Mouse (Mus musculus): Measurements from ENCODE around the gene Ankrd13d. TPM values are rescaled to one million over a fixed set of nuclear protein-coding genes. Genes with fewer than 3 reads are reported as not detected.

Ankrd13d gene
- total RNA-seq, 4 experiments from 2014 or later = 0.59 to 2.1 (median 0.80) TPM

DNA sequence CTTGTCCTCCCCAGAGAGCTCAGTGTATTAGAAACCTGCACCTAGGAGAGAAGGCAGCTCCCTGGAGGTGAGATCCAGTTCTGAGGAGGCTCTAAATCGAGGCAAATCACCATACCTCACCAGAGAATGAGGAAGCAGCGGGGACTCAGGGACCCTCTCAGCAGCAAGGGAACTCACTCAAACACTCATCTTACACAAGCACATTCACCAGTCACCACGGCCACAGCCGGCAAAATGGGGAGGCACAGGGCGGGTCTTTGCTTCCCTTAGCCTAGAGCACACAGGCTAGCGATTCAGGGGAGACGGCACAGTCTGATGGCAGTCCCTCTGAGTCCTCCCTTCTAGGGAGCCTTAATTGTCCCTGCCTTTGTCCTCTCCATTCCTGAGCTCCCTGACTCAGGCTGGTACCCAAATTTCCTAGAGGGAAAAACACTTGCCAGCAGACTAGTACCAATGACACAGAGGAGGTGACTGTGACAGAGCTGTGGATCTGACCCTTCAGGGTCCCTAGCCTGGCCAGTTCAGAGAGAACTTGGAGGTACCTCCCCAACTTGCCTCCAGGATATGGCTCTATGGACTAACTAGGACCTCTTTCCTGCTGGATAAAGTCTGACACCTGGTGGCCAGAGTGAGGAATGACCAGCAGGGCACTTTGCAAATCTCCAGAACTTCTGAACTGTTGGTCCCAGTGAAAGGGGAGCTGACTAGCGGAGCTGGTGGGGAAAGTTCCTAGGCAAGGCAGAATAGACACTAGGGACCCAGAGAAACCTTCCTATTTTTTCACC is 54.9 kb downstream of the Ankrd13d start:
- DNase-seq (ENCODE audit: low spot score) = peak; percentile 86

DNA sequence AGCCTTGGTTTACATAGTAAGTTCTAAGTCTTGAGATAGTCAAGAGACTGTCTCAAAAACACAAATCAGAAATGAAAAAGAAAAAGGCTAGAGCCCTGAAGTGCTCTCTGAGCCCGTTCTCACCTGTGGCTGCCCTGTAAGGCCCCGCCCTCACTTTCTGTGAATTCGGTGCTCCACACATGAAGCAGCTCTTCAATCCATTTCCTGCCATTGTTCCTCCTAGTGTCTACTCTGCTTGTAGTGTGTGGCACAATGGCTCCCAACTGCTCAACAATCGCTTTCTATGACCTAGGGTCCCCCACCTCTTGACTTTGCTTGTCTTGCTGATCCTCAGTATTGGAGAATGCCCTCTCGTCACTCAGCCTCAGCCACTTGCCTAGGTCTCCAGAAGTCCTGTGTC is 55.5 kb downstream of the Ankrd13d start:
- no peak for DNase-seq (ENCODE audit: low spot score)

DNA sequence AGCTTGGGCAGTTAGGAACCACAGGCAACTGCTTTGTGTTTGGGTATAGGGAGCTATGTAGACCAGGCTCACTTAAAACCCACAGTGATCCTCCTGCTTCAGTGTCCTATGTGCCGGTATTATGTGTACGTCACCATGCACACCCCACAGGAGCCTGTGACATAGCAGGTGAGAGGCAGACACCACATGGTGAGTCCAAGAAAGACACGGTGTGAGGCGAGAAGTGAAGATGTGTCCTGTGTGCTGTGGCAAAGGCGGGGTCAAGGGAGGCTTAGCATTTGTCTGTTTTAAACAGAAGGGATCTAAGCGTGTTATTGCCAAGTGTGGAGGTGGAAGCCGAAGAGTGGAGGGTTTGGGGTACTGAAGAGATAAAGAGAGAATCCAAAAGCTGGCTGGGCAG is 56.2 kb downstream of the Ankrd13d start:
- DNase-seq (ENCODE audit: low spot score) = no peak

DNA sequence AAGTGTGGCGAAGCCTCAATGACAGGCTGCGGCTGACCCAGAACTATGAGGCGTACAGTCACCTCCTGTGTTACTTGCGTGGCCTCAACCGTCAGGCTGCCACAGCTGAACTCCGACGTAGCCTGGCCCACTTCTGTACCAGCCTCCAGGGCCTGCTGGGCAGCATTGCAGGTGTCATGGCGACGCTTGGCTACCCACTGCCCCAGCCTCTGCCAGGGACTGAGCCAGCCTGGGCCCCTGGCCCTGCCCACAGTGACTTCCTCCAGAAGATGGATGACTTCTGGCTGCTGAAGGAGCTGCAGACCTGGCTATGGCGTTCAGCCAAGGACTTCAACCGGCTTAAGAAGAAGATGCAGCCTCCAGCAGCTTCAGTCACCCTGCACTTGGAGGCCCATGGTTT is 60.8 kb downstream of the Ankrd13d start:
- DNase-seq (ENCODE audit: low spot score) = no peak

DNA sequence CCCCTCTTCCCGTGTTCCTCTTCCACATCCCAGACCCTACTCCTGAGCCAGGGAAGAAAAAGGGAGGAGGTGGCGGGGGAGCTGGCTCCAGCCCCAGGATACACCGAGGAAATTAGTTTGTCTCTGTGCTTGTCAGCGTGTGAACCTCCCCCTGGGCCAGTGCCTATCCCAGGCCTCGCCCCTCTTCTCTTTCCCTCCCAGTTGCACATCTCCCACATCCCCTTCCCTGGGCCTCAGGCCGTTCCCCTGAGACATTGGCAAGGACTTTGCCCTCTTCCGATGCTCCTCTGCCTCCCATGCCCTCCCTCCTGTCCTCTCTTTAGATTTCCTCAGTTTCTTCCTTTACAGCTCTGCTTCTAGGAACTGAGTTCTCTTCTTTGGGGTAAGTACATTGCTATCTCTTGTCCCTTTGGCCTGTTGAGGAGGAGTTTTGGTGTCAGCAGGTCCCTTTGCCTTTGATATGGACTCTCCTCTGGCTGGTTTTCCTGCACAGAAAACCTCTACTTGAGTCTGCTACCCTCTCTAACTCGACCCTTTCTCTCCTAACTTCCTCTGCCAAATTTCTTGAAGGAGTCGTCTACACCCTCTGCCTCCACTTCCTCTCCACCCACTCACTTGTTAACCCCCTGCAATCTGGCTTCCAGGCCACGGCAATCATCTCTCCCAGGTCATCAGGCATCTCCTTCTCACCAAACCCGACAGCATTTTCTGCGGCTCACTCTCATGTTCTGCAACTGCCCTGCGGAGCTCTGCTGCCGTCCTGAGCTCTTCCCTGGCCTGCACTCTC is 61.8 kb downstream of the Ankrd13d start:
- no peak for DNase-seq (ENCODE audit: low spot score)

DNA sequence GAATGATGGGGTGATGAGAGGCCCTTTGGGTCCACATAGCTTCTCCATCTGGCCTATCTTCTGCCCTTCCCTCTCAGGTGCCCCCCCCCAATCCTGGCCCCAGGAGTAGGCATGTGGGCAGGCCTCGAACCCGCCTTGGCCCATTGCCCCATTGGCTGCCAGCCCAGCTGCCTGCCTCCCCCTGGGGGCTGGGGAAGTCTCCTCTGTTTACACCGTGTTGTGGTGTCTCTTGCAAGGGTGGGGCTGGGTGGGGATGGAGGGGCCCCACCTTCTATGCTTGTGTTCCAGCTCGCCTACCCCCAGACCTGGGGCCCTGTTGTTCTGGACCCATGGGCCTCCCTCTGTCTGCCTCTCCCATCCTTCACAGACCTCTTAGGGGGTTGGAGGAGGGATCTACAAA is 62.5 kb downstream of the Ankrd13d start:
- no peak for DNase-seq (ENCODE audit: low spot score)

Small RNA genes lying within 50 kb of the gene (microRNA-seq; reads per million reads assigned to microRNA genes)
- 2.2 reads per million for gene Mir6985

Other genes with a start within 250 kb of the Ankrd13d start
- gene Gstp1, start 245.2 kb downstream of the Ankrd13d start, total RNA-seq (2022) = 100 to 1,000 TPM; 355 to 468 (median 390) TPM
- gene Gstp2, start 237.1 kb downstream of the Ankrd13d start, total RNA-seq (2022) = 100 to 1,000 TPM; 131 to 147 (median 142) TPM
- not detected for gene Gstp3, start 223.6 kb downstream of the Ankrd13d start, total RNA-seq (2022)
- gene Cabp2, start 201.6 kb downstream of the Ankrd13d start, total RNA-seq (2022) = not detected
- 10 to 100 TPM; 33.6 to 43.4 (median 39.5) TPM for gene Cdk2ap2, start 186.0 kb downstream of the Ankrd13d start, total RNA-seq (2022)
- gene Pitpnm1, start 183.1 kb downstream of the Ankrd13d start, total RNA-seq (2022) = 10 to 100 TPM; 17.0 to 22.1 (median 18.3) TPM
- 10 to 100 TPM; 65.9 to 79.6 (median 70.7) TPM for gene Aip, start 157.3 kb downstream of the Ankrd13d start, total RNA-seq (2022)
- not detected for gene Gpr152, start 143.3 kb downstream of the Ankrd13d start, total RNA-seq (2022)
- gene Cabp4, start 139.1 kb downstream of the Ankrd13d start, total RNA-seq (2022) = not detected
- gene Coro1b, start 134.5 kb downstream of the Ankrd13d start, total RNA-seq (2022) = 10 to 100 TPM; 34.9 to 55.9 (median 42.8) TPM
- gene Ptprcap, start 129.5 kb downstream of the Ankrd13d start, total RNA-seq (2022) = 1 to 10 TPM in 3 of 4 experiments, under 1 TPM in 1; 0.73 to 2.4 (median 1.3) TPM
- gene Rps6kb2, start 119.8 kb downstream of the Ankrd13d start, total RNA-seq (2022) = 10 to 100 TPM; 15.6 to 17.9 (median 17.0) TPM
- 10 to 100 TPM; 28.3 to 37.5 (median 30.5) TPM for gene Carns1, start 107.7 kb downstream of the Ankrd13d start, total RNA-seq (2022)
- 10 to 100 TPM in 2 of 4 experiments, 1 to 10 TPM in 2; 8.6 to 19.6 (median 12.4) TPM for gene Tbc1d10c, start 91.9 kb downstream of the Ankrd13d start, total RNA-seq (2022)
- 100 to 1,000 TPM; 261 to 310 (median 281) TPM for gene Ppp1ca, start 91.1 kb downstream of the Ankrd13d start, total RNA-seq (2022)
- 1 to 10 TPM; 5.3 to 6.2 (median 5.6) TPM for gene Rad9a, start 81.5 kb downstream of the Ankrd13d start, total RNA-seq (2022)
- gene Clcf1, start 68.9 kb downstream of the Ankrd13d start, total RNA-seq (2022) = 1 to 10 TPM in 2 of 4 experiments, under 1 TPM in 2; 0.57 to 1.6 (median 1.0) TPM
- under 1 TPM in 1 of 4 experiments, not detected in 3; 0.87 TPM for gene AC109138.7, start 68.8 kb downstream of the Ankrd13d start, total RNA-seq (2022)
- 10 to 100 TPM; 11.9 to 17.5 (median 14.3) TPM for gene Pold4, start 51.2 kb downstream of the Ankrd13d start, total RNA-seq (2022)
- 10 to 100 TPM in 2 of 4 experiments, 1 to 10 TPM in 2; 6.1 to 11.4 (median 8.1) TPM for gene Ssh3, start 14.0 kb downstream of the Ankrd13d start, total RNA-seq (2022)
- 10 to 100 TPM; 48.7 to 55.9 (median 50.7) TPM for gene Grk2, start 23.1 kb upstream of the Ankrd13d start, total RNA-seq (2022)
- 10 to 100 TPM; 36.9 to 47.7 (median 38.9) TPM for gene Kdm2a, start 115.1 kb upstream of the Ankrd13d start, total RNA-seq (2022)
- gene Rhod, start 156.3 kb upstream of the Ankrd13d start, total RNA-seq (2022) = 1 to 10 TPM; 5.1 to 6.7 (median 5.8) TPM
- gene Syt12, start 194.3 kb upstream of the Ankrd13d start, total RNA-seq (2022) = 10 to 100 TPM in 1 of 4 experiments, 1 to 10 TPM in 3; 4.2 to 13.5 (median 6.1) TPM
- gene 2010003K11Rik, start 215.4 kb upstream of the Ankrd13d start, total RNA-seq (2022) = not detected
- 10 to 100 TPM; 38.8 to 58.2 (median 43.9) TPM for gene Pcx, start 227.3 kb upstream of the Ankrd13d start, total RNA-seq (2022)